Mouse (Mus musculus) cerebellum, postnatal 25 days (tissue): ENCODE measurements at regions not wholly inside any gene's neighbourhood (a gene's known extent, or its start where the extent isn't known, plus 50 kb on each side); places are given as distances from the start of the nearest gene placed in this dataset.
A peak's percentile ranks its signal among the peaks of the same experiment; 100 is the strongest.

ENCODE experiments used
- DNase-seq, 2 experiments: peaks; one replicate each; pipeline ENCODE4 v3.0.0; 2021; ENCODE audit warnings: mixed read lengths in 2 of 2

- DNase-seq = no peak
These were observed 256.1 kb downstream of the Cd83 start for GRCm38 (mm10) chr13:44040640-44041039.

- peak; percentile 67 to 72 for DNase-seq
These were observed 258.3 kb downstream of the Cd83 start for GRCm38 (mm10) chr13:44042730-44043493.

- DNase-seq = peak; percentile 77 to 85
These were observed 258.9 kb downstream of the Cd83 start for GRCm38 (mm10) chr13:44043494-44043885.

GRCm38 (mm10) chr13:44044546-44045216 is 260.1 kb downstream of the Cd83 start:
- peak; percentile 82 to 86 for DNase-seq

- no peak for DNase-seq
These were observed 261.9 kb downstream of the Cd83 start for GRCm38 (mm10) chr13:44046436-44046835.

- no peak for DNase-seq
These were observed 269.6 kb downstream of the Cd83 start for GRCm38 (mm10) chr13:44054157-44054556.

GRCm38 (mm10) chr13:44055573-44056491 is 271.3 kb downstream of the Cd83 start:
- DNase-seq = peak; percentile 45 to 54

GRCm38 (mm10) chr13:44056716-44057115 is 272.1 kb downstream of the Cd83 start:
- peak in 1 of 2 experiments; percentile 27 for DNase-seq

GRCm38 (mm10) chr13:44057542-44057941 is 273.0 kb downstream of the Cd83 start:
- DNase-seq = no peak

- DNase-seq = no peak
These were observed 273.7 kb downstream of the Cd83 start for GRCm38 (mm10) chr13:44058277-44058676.

GRCm38 (mm10) chr13:44059436-44059835 is 274.9 kb downstream of the Cd83 start:
- DNase-seq = peak; percentile 50 to 67

GRCm38 (mm10) chr13:44061286-44061685 is 276.7 kb downstream of the Cd83 start:
- no peak for DNase-seq

- DNase-seq = peak; percentile 31 to 38
These were observed 277.2 kb downstream of the Cd83 start for GRCm38 (mm10) chr13:44061721-44062300.

GRCm38 (mm10) chr13:44063317-44063716 is 278.7 kb downstream of the Cd83 start:
- no peak for DNase-seq

- DNase-seq = no peak
These were observed 279.5 kb downstream of the Cd83 start for GRCm38 (mm10) chr13:44064026-44064425.

GRCm38 (mm10) chr13:44065741-44066185 is 281.2 kb downstream of the Cd83 start:
- DNase-seq = peak; percentile 30 to 47

GRCm38 (mm10) chr13:44067244-44067643 is 282.7 kb downstream of the Cd83 start:
- DNase-seq = no peak

- no peak for DNase-seq
These were observed 284.4 kb downstream of the Cd83 start for GRCm38 (mm10) chr13:44068951-44069350.

GRCm38 (mm10) chr13:44073122-44073521 is 288.5 kb downstream of the Cd83 start:
- DNase-seq = no peak

GRCm38 (mm10) chr13:44074172-44074571 is 289.6 kb downstream of the Cd83 start:
- DNase-seq = no peak

- no peak for DNase-seq
These were observed 292.4 kb downstream of the Cd83 start for GRCm38 (mm10) chr13:44077022-44077421.
